Mouse (Mus musculus): ENCODE results near the gene Slc45a1. TPM values are rescaled to one million over a fixed set of nuclear protein-coding genes. Genes with fewer than 3 reads are reported as not detected.

The Slc45a1 gene
- polyA plus RNA-seq, 1 experiment from 2014 or later, result 43.8 TPM

GRCm38 (mm10) chr4:150619011-150619410 lies 33.0 kb downstream of the Slc45a1 start:
- Histone ChIP-seq H3K27me3 (ENCODE audit: control insufficient read depth, insufficient read depth, low read length) (no peaks in the 10 kb centered on the region), H3K9ac (replicated peaks; ENCODE audit: low read depth, low read length) (no peak overlapping the region), H3K4me3 (ENCODE audit: low read depth, low read length) (no peak overlapping the region), H3K4me1 (ENCODE audit: control insufficient read depth, insufficient read depth, low read length) (0 out of 2 replicates have a peak, but pooled peaks cover 5% of the 10 kb centered on the region), H3K4me2 (ENCODE audit: low read depth, low read length) (no peak overlapping the region), H3K36me3 (ENCODE audit: control insufficient read depth, insufficient read depth, low read length) (peaks cover 54% of the 10 kb centered on the region), H3K9me3 (ENCODE audit: control insufficient read depth, low read length) (no peaks in the 10 kb centered on the region), H3K27ac (ENCODE audit: low read depth, low read length) (no peak overlapping the region)
- no peak for ATAC-seq (ENCODE audit: low read depth)
- WGBS, result 86% methylated on average over 7 of the region's 7 CpGs

DNA sequence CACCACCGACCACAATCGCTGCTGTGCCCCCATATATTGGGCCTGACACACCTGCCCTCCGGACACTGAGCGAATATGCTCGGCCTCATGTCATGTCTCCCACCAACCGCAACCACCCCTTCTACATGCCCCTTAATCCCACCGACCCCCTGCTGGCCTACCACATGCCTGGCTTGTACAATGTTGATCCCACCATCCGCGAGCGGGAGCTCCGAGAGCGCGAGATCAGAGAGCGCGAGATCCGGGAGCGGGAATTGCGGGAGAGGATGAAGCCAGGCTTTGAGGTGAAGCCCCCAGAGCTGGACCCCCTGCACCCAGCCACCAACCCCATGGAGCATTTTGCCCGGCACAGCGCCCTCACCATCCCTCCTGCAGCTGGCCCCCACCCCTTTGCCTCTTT lies 35.1 kb downstream of the Slc45a1 start:
- Histone ChIP-seq H3K4me2 (ENCODE audit: low read depth, low read length) (no peak overlapping the region), H3K4me1 (ENCODE audit: control insufficient read depth, insufficient read depth, low read length) (0 out of 2 replicates have a peak, but pooled peaks cover 5% of the 10 kb centered on the region), H3K9me3 (ENCODE audit: control insufficient read depth, low read length) (no peaks in the 10 kb centered on the region), H3K4me3 (ENCODE audit: low read depth, low read length) (no peak overlapping the region), H3K27me3 (ENCODE audit: control insufficient read depth, insufficient read depth, low read length) (no peaks in the 10 kb centered on the region), H3K27ac (ENCODE audit: low read depth, low read length) (no peak overlapping the region), H3K9ac (replicated peaks; ENCODE audit: low read depth, low read length) (no peak overlapping the region), H3K36me3 (ENCODE audit: control insufficient read depth, insufficient read depth, low read length) (peaks cover 68% of the 10 kb centered on the region)
- no peak for ATAC-seq (ENCODE audit: low read depth)
- 97% methylated on average over 20 of the region's 20 CpGs for WGBS

DNA sequence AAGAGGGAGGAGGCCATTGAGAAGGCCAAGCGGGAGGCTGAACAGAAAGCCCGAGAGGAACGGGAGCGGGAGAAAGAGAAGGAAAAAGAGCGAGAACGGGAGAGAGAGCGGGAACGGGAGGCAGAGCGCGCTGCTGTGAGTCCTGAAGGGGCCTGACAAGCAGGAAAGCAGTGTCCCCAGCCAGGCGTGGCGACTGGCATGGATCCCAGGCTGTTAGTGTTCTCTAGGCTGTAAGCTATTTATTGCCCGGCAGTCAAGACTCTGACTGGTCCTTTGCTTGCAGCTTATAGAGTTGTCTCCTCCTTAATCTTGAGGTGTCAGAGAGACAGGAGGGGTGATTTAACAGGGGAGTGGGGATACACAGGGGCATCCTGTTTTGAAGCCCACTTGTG lies 35.9 kb downstream of the Slc45a1 start:
- Histone ChIP-seq H3K9me3 (ENCODE audit: control insufficient read depth, low read length) (no peaks in the 10 kb centered on the region), H3K36me3 (ENCODE audit: control insufficient read depth, insufficient read depth, low read length) (peaks cover 68% of the 10 kb centered on the region), H3K4me2 (ENCODE audit: low read depth, low read length) (no peak overlapping the region), H3K4me1 (ENCODE audit: control insufficient read depth, insufficient read depth, low read length) (0 out of 2 replicates have a peak, but pooled peaks cover 5% of the 10 kb centered on the region), H3K4me3 (ENCODE audit: low read depth, low read length) (no peak overlapping the region), H3K9ac (replicated peaks; ENCODE audit: low read depth, low read length) (no peak overlapping the region), H3K27ac (ENCODE audit: low read depth, low read length) (peak overlapping the region; percentile 55; the same call in 1 of the 2 replicates), H3K27me3 (ENCODE audit: control insufficient read depth, insufficient read depth, low read length) (no peaks in the 10 kb centered on the region)
- ATAC-seq (ENCODE audit: low read depth), result peak; percentile 38; the same call in 1 of the 2 replicates
- WGBS, result 67% methylated on average over 13 of the region's 13 CpGs

DNA sequence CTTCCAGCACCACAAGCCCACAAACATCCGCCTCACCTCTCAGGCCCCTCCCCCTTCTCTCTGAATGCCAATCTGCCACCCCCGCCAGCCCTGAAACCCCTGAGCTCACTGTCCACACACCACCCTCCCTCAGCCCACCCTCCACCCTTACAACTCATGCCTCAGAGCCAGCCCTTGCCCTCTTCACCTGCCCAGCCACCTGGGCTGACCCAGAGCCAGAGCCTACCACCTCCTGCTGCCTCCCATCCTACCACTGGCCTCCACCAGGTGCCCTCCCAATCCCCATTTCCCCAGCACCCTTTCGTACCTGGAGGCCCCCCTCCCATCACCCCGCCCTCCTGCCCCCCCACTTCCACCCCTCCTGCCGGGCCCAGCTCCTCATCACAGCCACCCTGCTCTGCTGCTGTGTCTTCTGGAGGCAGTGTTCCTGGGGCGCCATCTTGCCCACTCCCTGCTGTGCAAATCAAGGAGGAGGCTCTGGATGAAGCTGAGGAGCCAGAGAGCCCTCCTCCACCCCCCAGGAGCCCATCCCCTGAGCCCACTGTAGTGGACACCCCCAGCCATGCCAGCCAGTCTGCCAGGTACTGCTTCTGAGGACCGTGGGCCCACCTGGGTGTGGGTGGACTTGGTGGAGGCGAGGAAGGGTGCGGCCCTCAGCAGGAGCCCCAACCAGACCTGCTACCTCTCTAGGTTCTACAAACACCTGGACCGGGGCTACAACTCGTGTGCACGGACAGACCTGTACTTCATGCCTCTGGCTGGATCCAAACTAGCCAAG lies 36.5 kb downstream of the Slc45a1 start:
- WGBS, result 93% methylated on average over 12 of the region's 12 CpGs
- no peak overlapping the region for H3K4me2 ChIP-seq (ENCODE audit: low read depth, low read length)
- no peaks in the 10 kb centered on the region for H3K9me3 ChIP-seq (ENCODE audit: control insufficient read depth, low read length)
- H3K4me1 ChIP-seq (ENCODE audit: control insufficient read depth, insufficient read depth, low read length), result 0 out of 2 replicates have a peak, but pooled peaks cover 5% of the 10 kb centered on the region
- no peak for ATAC-seq (ENCODE audit: low read depth)
- peaks cover 68% of the 10 kb centered on the region for H3K36me3 ChIP-seq (ENCODE audit: control insufficient read depth, insufficient read depth, low read length)
- H3K27me3 ChIP-seq (ENCODE audit: control insufficient read depth, insufficient read depth, low read length), result no peaks in the 10 kb centered on the region
- no peak overlapping the region for H3K9ac ChIP-seq (replicated peaks; ENCODE audit: low read depth, low read length)
- peak overlapping the region; percentile 55 for H3K27ac ChIP-seq (ENCODE audit: low read depth, low read length)
- H3K4me3 ChIP-seq (ENCODE audit: low read depth, low read length), result no peak overlapping the region

DNA sequence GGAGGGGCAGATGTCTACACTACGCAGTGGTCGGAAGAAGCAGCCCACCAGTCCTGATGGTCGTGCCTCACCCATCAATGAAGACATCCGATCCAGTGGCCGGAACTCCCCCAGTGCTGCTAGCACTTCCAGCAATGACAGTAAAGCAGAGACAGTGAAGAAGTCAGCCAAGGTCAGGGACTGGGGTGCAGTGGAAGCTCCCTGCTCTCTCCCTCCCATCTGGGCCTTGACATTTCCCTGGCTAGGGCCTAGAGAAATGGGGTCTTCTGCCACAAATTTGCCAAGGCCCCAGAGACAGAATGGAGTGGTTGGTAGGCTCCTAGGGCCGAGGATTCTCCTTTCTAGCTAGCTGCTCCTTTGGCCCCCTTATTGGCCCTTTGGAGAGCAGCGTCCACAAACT lies 38.3 kb downstream of the Slc45a1 start:
- Histone ChIP-seq H3K27me3 (ENCODE audit: control insufficient read depth, insufficient read depth, low read length) (no peaks in the 10 kb centered on the region), H3K9ac (replicated peaks; ENCODE audit: low read depth, low read length) (no peak overlapping the region), H3K4me2 (ENCODE audit: low read depth, low read length) (no peak overlapping the region), H3K9me3 (ENCODE audit: control insufficient read depth, low read length) (no peaks in the 10 kb centered on the region), H3K4me3 (ENCODE audit: low read depth, low read length) (no peak overlapping the region), H3K4me1 (ENCODE audit: control insufficient read depth, insufficient read depth, low read length) (0 out of 2 replicates have a peak, but pooled peaks cover 5% of the 10 kb centered on the region), H3K27ac (ENCODE audit: low read depth, low read length) (no peak overlapping the region), H3K36me3 (ENCODE audit: control insufficient read depth, insufficient read depth, low read length) (peaks cover 64% of the 10 kb centered on the region)
- 89% methylated on average over 7 of the region's 7 CpGs for WGBS
- ATAC-seq (ENCODE audit: low read depth), result no peak

- Histone ChIP-seq H3K27me3 (ENCODE audit: control insufficient read depth, insufficient read depth, low read length) (no peaks in the 10 kb centered on the region), H3K4me1 (ENCODE audit: control insufficient read depth, insufficient read depth, low read length) (peaks cover 18% of the 10 kb centered on the region), H3K9me3 (ENCODE audit: control insufficient read depth, low read length) (no peaks in the 10 kb centered on the region), H3K4me3 (ENCODE audit: low read depth, low read length) (no peak overlapping the region), H3K27ac (ENCODE audit: low read depth, low read length) (no peak overlapping the region), H3K4me2 (ENCODE audit: low read depth, low read length) (no peak overlapping the region), H3K9ac (replicated peaks; ENCODE audit: low read depth, low read length) (no peak overlapping the region), H3K36me3 (ENCODE audit: control insufficient read depth, insufficient read depth, low read length) (peaks cover 19% of the 10 kb centered on the region)
- ATAC-seq (ENCODE audit: low read depth), result no peak
- 96% methylated on average over 3 of the region's 3 CpGs for WGBS
Observed at GRCm38 (mm10) chr4:150608670-150609069, 43.3 kb downstream of the Slc45a1 start.

GRCm38 (mm10) chr4:150606449-150607161 lies 45.4 kb downstream of the Slc45a1 start:
- no peaks in the 10 kb centered on the region for H3K27me3 ChIP-seq (ENCODE audit: control insufficient read depth, insufficient read depth, low read length)
- no peaks in the 10 kb centered on the region for H3K36me3 ChIP-seq (ENCODE audit: control insufficient read depth, insufficient read depth, low read length)
- H3K4me1 ChIP-seq (ENCODE audit: control insufficient read depth, insufficient read depth, low read length), result peaks cover 19% of the 10 kb centered on the region
- H3K4me3 ChIP-seq (ENCODE audit: low read depth, low read length), result no peak overlapping the region
- H3K4me2 ChIP-seq (ENCODE audit: low read depth, low read length), result 0 out of 2 replicates have a peak overlapping the region, but pooled peaks have one; percentile 7
- peak; percentile 61; the same call in 1 of the 2 replicates for ATAC-seq (ENCODE audit: low read depth)
- 0 out of 2 replicates have a peak overlapping the region, but pooled peaks have one; percentile 16 for H3K9ac ChIP-seq (replicated peaks; ENCODE audit: low read depth, low read length)
- WGBS, result 11% methylated on average over 3 of the region's 3 CpGs
- peak overlapping the region; percentile 91 for H3K27ac ChIP-seq (ENCODE audit: low read depth, low read length)
- no peaks in the 10 kb centered on the region for H3K9me3 ChIP-seq (ENCODE audit: control insufficient read depth, low read length)

- peaks cover 22% of the 10 kb centered on the region for H3K4me1 ChIP-seq (ENCODE audit: control insufficient read depth, insufficient read depth, low read length)
- no peaks in the 10 kb centered on the region for H3K9me3 ChIP-seq (ENCODE audit: control insufficient read depth, low read length)
- no peak overlapping the region for H3K4me3 ChIP-seq (ENCODE audit: low read depth, low read length)
- WGBS, result 91% methylated on average over 3 of the region's 3 CpGs
- no peak overlapping the region for H3K4me2 ChIP-seq (ENCODE audit: low read depth, low read length)
- H3K36me3 ChIP-seq (ENCODE audit: control insufficient read depth, insufficient read depth, low read length), result no peaks in the 10 kb centered on the region
- no peak overlapping the region for H3K9ac ChIP-seq (replicated peaks; ENCODE audit: low read depth, low read length)
- H3K27me3 ChIP-seq (ENCODE audit: control insufficient read depth, insufficient read depth, low read length), result no peaks in the 10 kb centered on the region
- H3K27ac ChIP-seq (ENCODE audit: low read depth, low read length), result peak overlapping the region; percentile 91
- 0 out of 2 replicates have a peak, but pooled peaks have one; percentile 10 for ATAC-seq (ENCODE audit: low read depth)
Observed at GRCm38 (mm10) chr4:150605804-150606203, 46.2 kb downstream of the Slc45a1 start.
